Mouse (Mus musculus): ENCODE data around the gene Psme1. TPM values are rescaled to one million over a fixed set of nuclear protein-coding genes. Genes with fewer than 3 reads are reported as not detected.
A peak's percentile ranks its signal among the peaks of the same experiment; 100 is the strongest.

The Psme1 gene
- polyA plus RNA-seq, 1 experiment from 2014 or later = 170 TPM

DNA sequence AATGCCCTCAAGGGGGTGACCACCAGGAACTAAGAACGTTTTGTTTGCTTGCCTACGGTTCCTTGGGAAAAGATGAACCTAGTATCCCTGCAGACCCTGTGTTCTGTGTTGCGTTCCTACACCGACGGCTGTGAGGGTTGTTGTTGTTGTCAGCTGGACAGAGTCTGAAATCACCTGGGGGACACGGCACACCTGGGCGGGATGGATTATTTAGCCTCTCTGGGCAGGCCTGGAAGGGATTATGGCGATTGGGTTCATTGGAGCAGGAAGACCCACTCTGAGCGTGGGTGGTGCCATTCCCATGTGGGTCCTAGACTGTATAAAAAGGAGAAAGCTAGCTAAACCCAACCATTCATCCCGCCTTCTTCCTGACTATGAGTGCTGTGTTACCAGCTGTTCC, 16.1 kb upstream of the Psme1 start:
- no peak overlapping the region for H3K27ac ChIP-seq (ENCODE audit: low read length)
- no peak overlapping the region for H3K4me3 ChIP-seq (ENCODE audit: low read depth, low read length)
- no peaks in the 10 kb centered on the region for H3K9me3 ChIP-seq (ENCODE audit: control insufficient read depth, low read depth, low read length)
- H3K4me2 ChIP-seq (replicated peaks; ENCODE audit: low read depth, low read length) = 0 out of 2 replicates have a peak overlapping the region, but pooled peaks have one; percentile 78
- no peak for ATAC-seq (ENCODE audit: insufficient number of reproducible peaks, insufficient read depth, low FRiP score, low read depth)
- no peak overlapping the region for H3K9ac ChIP-seq (replicated peaks; ENCODE audit: low read depth, low read length)
- no peaks in the 10 kb centered on the region for H3K27me3 ChIP-seq (ENCODE audit: control insufficient read depth, insufficient read depth, low read length)
- peaks cover 30% of the 10 kb centered on the region for H3K36me3 ChIP-seq (ENCODE audit: control insufficient read depth, insufficient read depth, low read length)
- H3K4me1 ChIP-seq (ENCODE audit: control insufficient read depth, insufficient read depth, low read length) = peaks cover 18% of the 10 kb centered on the region
- WGBS = 76% methylated on average over 10 of the region's 10 CpGs

DNA sequence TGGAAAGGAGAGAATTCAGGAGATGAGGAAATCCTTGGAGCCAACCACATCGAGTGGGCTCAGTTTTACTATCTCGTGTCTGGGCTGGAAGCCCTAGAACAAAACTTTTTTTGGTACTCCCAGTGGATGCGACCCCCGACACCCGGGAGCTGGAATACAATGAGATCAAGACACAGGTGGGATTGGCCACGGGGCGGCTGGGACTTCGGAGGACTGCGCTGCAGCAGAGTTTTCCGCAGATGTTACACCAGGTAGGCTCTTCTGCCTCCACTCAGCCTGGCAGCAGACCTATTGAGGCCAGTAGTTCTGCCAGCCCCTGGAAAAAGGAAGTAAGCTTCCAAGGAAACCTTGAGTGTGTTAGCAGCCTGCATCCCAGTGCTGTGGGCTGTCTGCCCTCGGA, 14.7 kb upstream of the Psme1 start:
- Histone ChIP-seq H3K36me3 (ENCODE audit: control insufficient read depth, insufficient read depth, low read length) (peaks cover 42% of the 10 kb centered on the region), H3K9me3 (ENCODE audit: control insufficient read depth, low read depth, low read length) (no peaks in the 10 kb centered on the region), H3K27me3 (ENCODE audit: control insufficient read depth, insufficient read depth, low read length) (no peaks in the 10 kb centered on the region), H3K4me3 (ENCODE audit: low read depth, low read length) (no peak overlapping the region), H3K4me2 (replicated peaks; ENCODE audit: low read depth, low read length) (no peak overlapping the region), H3K4me1 (ENCODE audit: control insufficient read depth, insufficient read depth, low read length) (peaks cover 18% of the 10 kb centered on the region), H3K9ac (replicated peaks; ENCODE audit: low read depth, low read length) (no peak overlapping the region), H3K27ac (ENCODE audit: low read length) (no peak overlapping the region)
- no peak for ATAC-seq (ENCODE audit: insufficient number of reproducible peaks, insufficient read depth, low FRiP score, low read depth)
- 89% methylated on average over 11 of the region's 11 CpGs for WGBS

DNA sequence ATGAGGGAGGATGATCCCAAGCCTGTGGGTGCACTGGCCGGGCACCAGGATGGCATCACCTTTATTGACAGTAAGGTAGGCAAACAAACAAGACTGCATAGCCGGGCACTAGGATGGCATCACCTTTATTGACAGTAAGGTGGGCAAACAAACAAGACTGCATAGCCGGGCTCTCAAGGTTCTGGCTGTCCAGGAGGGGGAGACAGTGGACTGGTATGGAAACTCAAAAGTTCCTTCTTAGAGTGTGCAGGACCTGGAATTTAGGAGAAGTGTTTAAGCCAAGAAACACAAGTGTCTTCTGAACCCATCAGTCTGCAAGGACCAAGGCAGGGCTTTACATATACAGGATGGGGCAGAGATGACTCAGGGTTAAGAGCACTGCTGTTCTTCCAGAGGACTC, 12.2 kb upstream of the Psme1 start:
- H3K36me3 ChIP-seq (ENCODE audit: control insufficient read depth, insufficient read depth, low read length) = peaks cover 49% of the 10 kb centered on the region
- H3K4me2 ChIP-seq (replicated peaks; ENCODE audit: low read depth, low read length) = no peak overlapping the region
- H3K27me3 ChIP-seq (ENCODE audit: control insufficient read depth, insufficient read depth, low read length) = no peaks in the 10 kb centered on the region
- peaks cover 12% of the 10 kb centered on the region; the same call in 1 of the 2 replicates for H3K4me1 ChIP-seq (ENCODE audit: control insufficient read depth, insufficient read depth, low read length)
- no peak overlapping the region for H3K4me3 ChIP-seq (ENCODE audit: low read depth, low read length)
- no peak overlapping the region for H3K27ac ChIP-seq (ENCODE audit: low read length)
- WGBS = 76% methylated on average over 3 of the region's 3 CpGs
- H3K9me3 ChIP-seq (ENCODE audit: control insufficient read depth, low read depth, low read length) = no peaks in the 10 kb centered on the region
- no peak overlapping the region for H3K9ac ChIP-seq (replicated peaks; ENCODE audit: low read depth, low read length)
- ATAC-seq (ENCODE audit: insufficient number of reproducible peaks, insufficient read depth, low FRiP score, low read depth) = no peak

DNA sequence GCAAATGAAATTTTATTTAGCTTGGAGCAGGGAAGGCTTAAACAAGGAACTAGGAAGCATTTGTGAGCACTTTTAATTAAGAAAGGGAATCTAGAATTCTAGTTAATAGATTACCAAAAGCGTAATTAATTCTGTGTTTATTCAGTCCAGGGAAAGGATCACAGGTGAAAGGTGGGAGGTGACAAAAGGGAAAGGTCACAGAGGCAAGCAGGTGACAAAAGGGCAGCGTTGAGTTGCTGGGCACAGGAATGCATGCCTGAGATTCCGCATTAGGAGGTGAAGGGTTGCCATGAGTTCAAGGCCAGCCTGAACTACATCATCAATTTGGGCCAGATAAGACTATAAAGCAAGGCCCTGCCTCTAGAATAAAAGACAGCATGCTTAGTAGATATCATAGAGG, 10.4 kb upstream of the Psme1 start:
- no peak for ATAC-seq (ENCODE audit: insufficient number of reproducible peaks, insufficient read depth, low FRiP score, low read depth)
- no peaks in the 10 kb centered on the region for H3K27me3 ChIP-seq (ENCODE audit: control insufficient read depth, insufficient read depth, low read length)
- peaks cover 49% of the 10 kb centered on the region for H3K36me3 ChIP-seq (ENCODE audit: control insufficient read depth, insufficient read depth, low read length)

DNA sequence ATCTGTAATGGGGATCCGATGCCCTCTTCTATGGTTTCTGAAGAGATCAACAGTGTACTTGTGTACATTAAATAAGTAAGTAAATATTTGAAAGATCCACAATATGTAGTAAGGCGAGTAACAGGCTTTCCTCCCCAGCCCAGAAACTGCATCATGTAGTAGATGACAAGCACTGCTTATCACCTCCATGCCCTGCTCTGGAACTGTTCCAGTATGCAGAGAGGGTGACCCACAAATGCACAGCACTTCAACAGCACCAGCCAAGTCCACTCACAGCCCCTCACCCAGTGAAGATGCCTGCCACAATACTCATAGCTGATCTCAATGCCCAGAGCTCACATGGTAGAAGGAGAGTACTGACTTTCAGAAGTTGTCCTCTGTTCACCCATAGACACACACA, 7.3 kb upstream of the Psme1 start:
- Histone ChIP-seq H3K9ac (replicated peaks; ENCODE audit: low read depth, low read length) (no peak overlapping the region), H3K27me3 (ENCODE audit: control insufficient read depth, insufficient read depth, low read length) (no peaks in the 10 kb centered on the region), H3K4me2 (replicated peaks; ENCODE audit: low read depth, low read length) (no peak overlapping the region), H3K4me3 (ENCODE audit: low read depth, low read length) (no peak overlapping the region), H3K36me3 (ENCODE audit: control insufficient read depth, insufficient read depth, low read length) (peaks cover 31% of the 10 kb centered on the region), H3K4me1 (ENCODE audit: control insufficient read depth, insufficient read depth, low read length) (no peaks in the 10 kb centered on the region; the same call in 1 of the 2 replicates), H3K27ac (ENCODE audit: low read length) (no peak overlapping the region), H3K9me3 (ENCODE audit: control insufficient read depth, low read depth, low read length) (no peaks in the 10 kb centered on the region)
- 72% methylated on average over 2 of the region's 2 CpGs for WGBS
- no peak for ATAC-seq (ENCODE audit: insufficient number of reproducible peaks, insufficient read depth, low FRiP score, low read depth)

More for the DNA sequence above, 10.4 kb upstream of the Psme1 start:
- H3K4me3 ChIP-seq (ENCODE audit: low read depth, low read length) = no peak overlapping the region
- no peaks in the 10 kb centered on the region for H3K9me3 ChIP-seq (ENCODE audit: control insufficient read depth, low read depth, low read length)
- H3K4me1 ChIP-seq (ENCODE audit: control insufficient read depth, insufficient read depth, low read length) = no peaks in the 10 kb centered on the region
- no peak overlapping the region for H3K9ac ChIP-seq (replicated peaks; ENCODE audit: low read depth, low read length)
- no peak overlapping the region for H3K27ac ChIP-seq (ENCODE audit: low read length)
- H3K4me2 ChIP-seq (replicated peaks; ENCODE audit: low read depth, low read length) = no peak overlapping the region
- WGBS = 77% methylated on average over 3 of the region's 3 CpGs

DNA sequence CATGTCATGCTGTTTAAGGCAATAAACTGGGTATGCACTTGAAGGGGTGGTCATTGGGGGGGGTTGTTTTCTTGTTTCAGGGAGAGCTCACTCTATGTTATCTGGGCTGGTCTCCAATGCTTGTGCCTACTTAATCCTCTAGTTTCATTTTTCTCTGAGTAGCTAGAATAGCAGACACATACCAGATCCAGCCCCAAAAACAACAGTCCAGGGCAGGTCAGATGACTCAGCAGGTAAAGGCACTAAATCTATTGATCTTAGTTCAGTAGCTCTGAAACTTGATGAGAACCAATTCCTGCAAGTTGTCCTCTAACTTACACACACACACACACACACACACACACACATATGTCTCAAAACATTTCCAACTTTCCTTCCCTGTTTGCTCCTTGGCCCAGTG, 6.2 kb upstream of the Psme1 start:
- Histone ChIP-seq H3K4me3 (ENCODE audit: low read depth, low read length) (no peak overlapping the region), H3K4me1 (ENCODE audit: control insufficient read depth, insufficient read depth, low read length) (no peaks in the 10 kb centered on the region; the same call in 1 of the 2 replicates), H3K9ac (replicated peaks; ENCODE audit: low read depth, low read length) (no peak overlapping the region), H3K27me3 (ENCODE audit: control insufficient read depth, insufficient read depth, low read length) (no peaks in the 10 kb centered on the region), H3K36me3 (ENCODE audit: control insufficient read depth, insufficient read depth, low read length) (peaks cover 20% of the 10 kb centered on the region), H3K9me3 (ENCODE audit: control insufficient read depth, low read depth, low read length) (no peaks in the 10 kb centered on the region), H3K4me2 (replicated peaks; ENCODE audit: low read depth, low read length) (no peak overlapping the region), H3K27ac (ENCODE audit: low read length) (no peak overlapping the region)
- ATAC-seq (ENCODE audit: insufficient number of reproducible peaks, insufficient read depth, low FRiP score, low read depth) = no peak

DNA sequence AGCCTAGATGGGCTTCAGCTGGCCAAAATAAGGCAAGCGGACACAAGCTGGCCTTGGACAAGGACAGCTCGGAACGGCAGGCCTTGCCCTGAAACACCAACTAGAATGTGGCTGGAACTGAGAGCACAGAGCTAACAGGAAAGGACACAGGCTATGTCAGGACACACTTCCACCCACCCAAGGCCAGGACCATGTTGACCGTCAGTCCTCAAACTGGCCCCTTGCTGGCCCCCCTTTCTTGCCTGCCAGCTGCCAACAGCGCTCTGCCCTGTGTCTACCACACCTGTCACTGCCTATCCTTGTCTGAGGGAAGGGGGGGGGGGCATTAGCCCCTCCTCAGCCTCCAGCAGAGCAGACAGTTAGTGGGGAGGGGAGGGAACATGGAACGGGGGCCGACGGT, 2.6 kb upstream of the Psme1 start, which contains the start of gene Fitm1:
TSS of gene Fitm1 (plus strand) at position 316 of the 400 bp plus-strand sequence.
- H3K27ac ChIP-seq (ENCODE audit: low read length) = no peak within 1 kb of the TSS
- no peaks in the 10 kb centered on the region for H3K27me3 ChIP-seq (ENCODE audit: control insufficient read depth, insufficient read depth, low read length)
- WGBS = 71% methylated on average over 8 of the region's 8 CpGs
- H3K4me3 ChIP-seq (ENCODE audit: low read depth, low read length) = no peak within 1 kb of the TSS
- ATAC-seq (ENCODE audit: insufficient number of reproducible peaks, insufficient read depth, low FRiP score, low read depth) = no peak
- peaks cover 4% of the 10 kb centered on the region; the same call in 1 of the 2 replicates for H3K4me1 ChIP-seq (ENCODE audit: control insufficient read depth, insufficient read depth, low read length)
- no peaks in the 10 kb centered on the region for H3K9me3 ChIP-seq (ENCODE audit: control insufficient read depth, low read depth, low read length)
- H3K4me2 ChIP-seq (replicated peaks; ENCODE audit: low read depth, low read length) = no peak within 1 kb of the TSS
- no peaks in the 10 kb centered on the region; the same call in 1 of the 2 replicates for H3K36me3 ChIP-seq (ENCODE audit: control insufficient read depth, insufficient read depth, low read length)
- H3K9ac ChIP-seq (replicated peaks; ENCODE audit: low read depth, low read length) = no peak within 1 kb of the TSS

DNA sequence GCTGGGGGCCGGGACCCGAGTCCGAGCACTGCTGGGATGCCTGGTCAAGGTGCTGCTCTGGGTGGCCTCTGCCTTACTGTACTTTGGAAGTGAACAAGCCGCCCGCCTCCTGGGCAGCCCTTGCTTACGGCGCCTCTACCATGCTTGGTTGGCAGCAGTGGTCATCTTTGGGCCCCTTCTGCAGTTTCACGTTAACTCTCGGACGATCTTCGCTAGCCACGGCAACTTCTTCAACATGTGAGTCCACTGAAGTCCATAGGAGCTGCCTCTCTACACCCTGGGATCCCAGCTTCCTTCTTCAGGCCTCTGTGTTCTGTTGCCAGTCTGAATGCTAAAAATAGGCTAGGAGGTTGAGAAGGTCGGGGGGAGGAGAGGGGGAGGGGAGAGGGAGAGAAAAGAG, 2.2 kb upstream of the Psme1 start:
- no peak overlapping the region for H3K9ac ChIP-seq (replicated peaks; ENCODE audit: low read depth, low read length)
- peaks cover 4% of the 10 kb centered on the region; the same call in 1 of the 2 replicates for H3K4me1 ChIP-seq (ENCODE audit: control insufficient read depth, insufficient read depth, low read length)
- no peak overlapping the region for H3K4me3 ChIP-seq (ENCODE audit: low read depth, low read length)
- no peaks in the 10 kb centered on the region for H3K9me3 ChIP-seq (ENCODE audit: control insufficient read depth, low read depth, low read length)
- WGBS = 67% methylated on average over 13 of the region's 13 CpGs
- no peak overlapping the region for H3K4me2 ChIP-seq (replicated peaks; ENCODE audit: low read depth, low read length)
- peaks cover 2% of the 10 kb centered on the region for H3K36me3 ChIP-seq (ENCODE audit: control insufficient read depth, insufficient read depth, low read length)
- no peaks in the 10 kb centered on the region for H3K27me3 ChIP-seq (ENCODE audit: control insufficient read depth, insufficient read depth, low read length)
- no peak overlapping the region for H3K27ac ChIP-seq (ENCODE audit: low read length)
- ATAC-seq (ENCODE audit: insufficient number of reproducible peaks, insufficient read depth, low FRiP score, low read depth) = no peak

DNA sequence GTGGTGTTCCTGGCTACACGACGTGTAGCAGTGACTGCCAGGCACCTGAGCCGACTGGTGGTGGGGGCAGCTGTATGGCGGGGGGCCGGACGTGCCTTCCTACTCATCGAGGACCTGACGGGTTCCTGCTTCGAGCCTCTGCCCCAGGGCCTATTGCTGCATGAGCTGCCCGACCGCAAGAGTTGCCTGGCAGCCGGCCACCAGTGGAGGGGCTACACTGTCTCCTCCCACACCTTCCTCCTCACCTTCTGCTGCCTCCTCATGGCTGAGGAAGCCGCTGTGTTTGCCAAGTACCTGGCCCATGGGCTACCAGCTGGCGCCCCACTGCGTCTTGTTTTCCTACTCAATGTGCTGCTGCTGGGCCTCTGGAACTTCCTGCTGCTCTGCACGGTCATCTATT, 1.5 kb upstream of the Psme1 start:
- Histone ChIP-seq H3K9ac (replicated peaks; ENCODE audit: low read depth, low read length) (no peak overlapping the region), H3K4me3 (ENCODE audit: low read depth, low read length) (no peak overlapping the region), H3K36me3 (ENCODE audit: control insufficient read depth, insufficient read depth, low read length) (peaks cover 6% of the 10 kb centered on the region; the same call in 1 of the 2 replicates), H3K4me1 (ENCODE audit: control insufficient read depth, insufficient read depth, low read length) (peaks cover 4% of the 10 kb centered on the region; the same call in 1 of the 2 replicates), H3K4me2 (replicated peaks; ENCODE audit: low read depth, low read length) (no peak overlapping the region), H3K27me3 (ENCODE audit: control insufficient read depth, insufficient read depth, low read length) (no peaks in the 10 kb centered on the region), H3K9me3 (ENCODE audit: control insufficient read depth, low read depth, low read length) (no peaks in the 10 kb centered on the region), H3K27ac (ENCODE audit: low read length) (no peak overlapping the region)
- ATAC-seq (ENCODE audit: insufficient number of reproducible peaks, insufficient read depth, low FRiP score, low read depth) = no peak
- 78% methylated on average over 15 of the region's 16 CpGs for WGBS

All from stomach, embryonic 14.5 days (tissue).